Mouse (Mus musculus) spleen, postnatal 10 days (tissue): ENCODE data around the gene H2-DMa.
"Not testable (repeated sequence)": the region's sequence is repeated elsewhere in the genome, so short reads cannot be mapped to it uniquely, and the experiment has no call there.

Source experiments
- DNase-seq, 2 experiments: peaks; one replicate each; pipeline ENCODE4 v3.0.0; 2021 to 2022; ENCODE audit warnings: low spot score in 2 of 2

Gene H2-DMa

DNA sequence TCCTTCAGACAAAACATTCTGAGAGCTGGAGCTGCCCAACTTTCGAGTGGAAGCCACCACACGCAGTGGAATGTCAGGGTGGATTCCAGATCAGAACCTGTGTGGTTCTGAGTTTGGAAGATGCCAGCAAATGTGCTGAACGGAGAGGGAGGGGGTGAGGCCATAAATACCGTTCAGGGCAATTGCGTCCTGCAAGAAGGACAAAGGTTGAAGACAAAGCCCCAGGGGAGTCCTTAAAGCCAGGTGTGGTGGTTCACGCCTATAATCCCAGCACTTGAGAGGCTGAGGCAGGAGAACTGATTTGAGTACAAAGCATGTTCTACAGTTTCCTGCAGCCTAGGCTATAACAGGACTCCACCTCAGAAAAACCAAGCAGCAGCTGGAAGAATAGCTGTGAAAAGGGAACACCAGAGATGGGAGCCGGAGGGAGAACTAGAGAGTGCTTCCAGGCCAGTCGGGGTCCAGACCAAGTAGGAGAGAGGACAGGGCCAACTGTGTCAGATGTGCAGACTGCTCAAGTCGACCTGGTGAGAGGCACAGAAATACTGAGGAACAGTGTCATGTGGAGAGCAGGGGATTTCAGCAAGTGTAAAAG, 7.6 kb downstream of the H2-DMa start:
- no peak for DNase-seq

GRCm38 (mm10) chr17:34127475-34127874, 8.1 kb downstream of the H2-DMa start:
- peak in 1 of 2 experiments; percentile 83 for DNase-seq

- DNase-seq, result no peak
These were observed 9.1 kb downstream of the H2-DMa start for GRCm38 (mm10) chr17:34128264-34128937.

GRCm38 (mm10) chr17:34128944-34129791, 9.8 kb downstream of the H2-DMa start:
- DNase-seq, result no peak

GRCm38 (mm10) chr17:34130073-34130947, 11.0 kb downstream of the H2-DMa start:
- DNase-seq, result no peak

DNA sequence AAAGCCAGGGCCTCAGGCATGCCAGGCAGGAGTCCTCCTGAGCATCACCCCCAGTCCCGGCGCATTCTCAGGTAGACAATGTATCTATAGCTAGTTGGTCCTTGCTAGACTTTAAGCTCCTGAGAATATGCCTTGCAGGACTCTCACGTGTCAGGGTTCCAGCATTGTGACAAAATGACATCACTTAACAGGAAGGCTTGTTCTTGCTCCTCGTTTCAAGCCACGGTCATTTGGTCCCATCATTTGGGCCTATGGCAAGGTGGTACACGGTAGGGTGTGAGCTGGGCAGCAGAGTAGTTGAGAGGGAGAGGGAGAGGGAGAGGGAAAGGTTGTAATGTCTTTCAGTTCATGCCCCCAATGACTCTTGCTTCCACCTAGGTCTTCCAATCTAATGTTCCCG, 12.6 kb downstream of the H2-DMa start:
- no peak for DNase-seq

DNA sequence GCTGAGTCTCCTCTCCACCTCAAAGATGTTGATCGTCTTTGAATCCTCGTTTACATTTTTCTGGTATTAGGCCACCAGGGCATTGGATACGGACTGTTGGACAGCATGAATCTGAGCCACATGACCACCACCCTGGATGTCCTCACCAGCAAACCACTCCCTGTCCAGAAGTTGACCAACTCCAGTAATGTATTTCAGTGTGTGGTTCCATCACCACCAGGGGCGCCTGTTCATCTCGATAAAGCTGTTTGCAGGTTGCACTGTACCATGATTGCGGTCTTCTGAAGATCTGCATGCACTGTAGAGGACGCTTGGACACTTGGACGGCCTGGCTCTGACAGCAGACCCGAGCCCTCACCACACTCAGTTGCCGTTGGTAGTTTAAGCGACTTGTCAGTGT, 13.9 kb downstream of the H2-DMa start:
- DNase-seq, result peak in 1 of 2 experiments; percentile 60

DNA sequence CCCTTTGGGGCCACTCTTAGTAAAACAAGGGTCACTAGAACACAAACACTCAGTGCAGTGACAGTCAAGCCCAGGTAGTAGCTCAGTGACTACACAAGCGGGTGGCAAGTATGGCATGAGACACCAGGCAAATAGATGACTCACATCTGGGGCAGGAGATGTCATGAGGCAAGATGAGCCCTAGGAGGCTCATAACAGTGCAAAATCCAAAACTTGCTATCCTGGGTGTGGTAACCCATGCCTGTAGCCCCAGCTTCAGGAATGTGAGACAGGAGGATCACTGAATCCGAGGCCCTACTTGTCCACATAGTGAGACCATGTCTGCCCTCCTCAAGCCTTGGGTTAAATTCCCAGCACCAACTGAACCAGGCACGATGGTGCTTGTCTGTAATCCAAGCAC, 15.1 kb downstream of the H2-DMa start:
- DNase-seq, result no peak

DNA sequence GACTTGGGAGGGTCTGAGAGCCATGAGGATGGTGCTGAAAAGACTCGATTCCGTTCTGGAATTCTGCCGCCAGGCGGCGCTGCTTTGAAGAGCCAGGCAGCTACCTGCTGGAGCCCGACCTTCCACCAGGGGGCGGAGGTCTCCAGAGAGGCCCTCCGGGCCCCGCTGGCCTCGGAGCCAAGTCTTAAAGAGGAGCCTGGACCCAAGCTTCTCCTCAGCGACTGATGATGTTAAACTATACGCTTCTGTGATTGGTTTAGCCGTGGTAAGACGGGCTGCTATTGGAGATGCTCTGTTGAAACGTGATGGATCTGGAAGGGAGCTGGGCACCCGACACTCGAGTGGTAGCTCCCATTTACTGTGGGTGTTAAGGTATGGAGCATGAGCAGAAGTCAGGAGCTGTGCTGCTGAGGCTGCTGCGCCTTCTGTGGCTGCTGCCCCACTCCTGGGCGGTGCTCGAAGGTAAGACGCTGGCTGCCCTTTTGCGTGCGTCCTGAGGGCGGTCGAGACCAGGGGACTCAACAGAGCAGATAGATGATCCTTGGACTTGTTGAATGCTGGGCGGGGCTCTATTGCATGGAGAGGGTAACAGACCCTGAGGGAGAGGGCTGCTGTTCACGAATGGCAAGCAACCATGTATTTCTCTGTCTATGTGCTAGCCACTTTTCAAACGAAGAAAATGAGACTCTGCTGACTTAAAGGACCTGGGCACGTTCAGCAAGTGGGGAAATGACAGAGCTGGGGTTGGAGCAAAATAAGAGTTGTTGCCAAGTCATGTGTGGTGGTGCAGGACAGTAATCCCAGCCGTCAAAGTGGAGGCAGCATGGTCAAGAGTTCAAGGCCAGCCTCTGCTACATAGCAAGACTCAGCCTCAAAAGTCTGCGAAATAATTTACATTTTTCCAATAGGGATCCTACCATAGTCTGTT, 16.2 kb downstream of the H2-DMa start:
- DNase-seq, result peak; percentile 99

DNA sequence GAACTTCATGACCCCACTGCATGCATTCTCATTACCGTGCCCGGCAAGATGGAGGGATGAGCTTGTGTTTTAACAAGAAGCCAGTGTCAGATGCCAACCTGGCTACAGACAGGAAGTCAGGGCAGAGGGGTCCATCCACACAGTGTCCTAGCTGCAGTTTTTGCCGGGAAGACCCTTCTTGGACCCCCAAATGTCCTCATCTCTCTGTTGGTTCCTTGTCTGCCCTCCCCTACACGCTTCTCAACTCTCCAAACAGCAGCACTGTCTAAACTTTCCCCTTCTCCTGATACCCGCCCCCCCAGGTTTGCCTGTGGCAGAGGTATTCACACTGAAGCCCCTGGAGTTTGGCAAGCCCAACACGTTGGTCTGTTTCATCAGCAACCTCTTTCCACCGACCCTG, 18.3 kb downstream of the H2-DMa start:
- no peak for DNase-seq

DNA sequence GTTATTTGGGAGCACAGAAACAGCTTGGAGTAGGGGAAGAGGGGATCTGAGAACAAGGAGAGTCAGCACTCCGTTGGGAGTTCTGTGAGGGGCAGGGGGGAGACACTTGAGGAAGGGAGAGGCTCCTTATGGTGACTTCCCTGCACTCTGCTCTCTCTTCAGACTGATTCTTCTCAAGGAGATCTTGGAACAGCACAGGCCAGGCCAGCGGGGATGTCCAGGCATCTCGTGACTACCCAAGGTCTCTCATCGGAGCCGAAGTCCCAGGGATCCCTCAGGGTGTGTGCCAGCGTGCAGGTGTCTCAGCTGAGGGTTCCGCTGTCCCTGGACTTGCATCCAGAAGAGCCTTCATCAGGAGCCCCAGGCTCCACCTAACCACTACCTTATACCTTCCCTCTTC, 19.3 kb downstream of the H2-DMa start:
- no peak for DNase-seq

- DNase-seq, result no peak
These were observed 20.1 kb downstream of the H2-DMa start for GRCm38 (mm10) chr17:34139416-34139815.

- DNase-seq, result no peak
These were observed 20.9 kb downstream of the H2-DMa start for GRCm38 (mm10) chr17:34140240-34140639.

GRCm38 (mm10) chr17:34141448-34141847, 22.1 kb downstream of the H2-DMa start:
- no peak for DNase-seq

- no peak for DNase-seq
These were observed 23.2 kb downstream of the H2-DMa start for GRCm38 (mm10) chr17:34142456-34143010.

GRCm38 (mm10) chr17:34143033-34143432, 23.7 kb downstream of the H2-DMa start, which contains the start of gene H2-DMb2:
H2-DMb2 (plus strand) TSS chr17:34143307.
- DNase-seq, result peak; percentile 66 to 91

DNA sequence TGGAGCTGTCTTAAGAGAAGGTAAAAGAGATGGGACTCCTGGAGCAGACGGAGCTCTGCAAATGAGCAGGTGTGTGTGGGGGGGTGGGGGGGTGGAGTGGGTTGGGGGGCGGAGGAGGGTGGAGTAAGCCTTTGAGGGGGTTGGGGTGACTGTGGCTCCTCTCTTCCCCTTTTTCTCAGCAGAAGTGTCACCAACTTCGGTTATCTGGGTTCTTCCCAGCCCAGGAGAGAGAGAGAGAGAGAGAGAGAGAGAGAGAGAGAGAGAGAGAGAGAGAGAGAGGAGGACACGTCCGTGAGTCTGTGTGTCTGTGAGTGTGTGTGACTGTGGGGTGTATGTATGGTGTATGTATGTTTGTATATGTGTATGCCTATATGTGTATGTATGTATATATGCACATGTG, 24.1 kb downstream of the H2-DMa start:
- DNase-seq, result no peak

GRCm38 (mm10) chr17:34144221-34144620, 24.9 kb downstream of the H2-DMa start:
- not testable (repeated sequence) for DNase-seq

DNA sequence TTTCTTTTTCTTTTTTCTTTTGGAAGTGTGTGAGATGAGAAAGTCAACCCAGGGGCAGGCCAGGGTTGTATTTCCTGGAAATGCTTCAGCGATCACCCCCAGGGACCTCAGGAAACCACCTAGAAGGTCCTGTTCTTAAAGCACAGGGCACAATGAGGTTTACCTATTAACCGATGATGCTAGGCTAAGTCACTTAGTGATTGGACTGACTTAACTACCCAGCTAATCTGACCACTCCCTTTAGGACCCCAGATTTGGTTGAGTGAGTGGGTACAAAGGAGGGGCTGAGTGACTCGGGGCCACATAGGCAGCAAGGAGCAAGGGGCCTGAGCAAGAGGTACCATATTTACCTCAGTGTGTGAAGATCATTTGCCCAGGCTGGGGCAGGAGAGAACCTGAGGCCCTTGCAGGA, 25.6 kb downstream of the H2-DMa start:
- DNase-seq, result peak in 1 of 2 experiments; percentile 75

DNA sequence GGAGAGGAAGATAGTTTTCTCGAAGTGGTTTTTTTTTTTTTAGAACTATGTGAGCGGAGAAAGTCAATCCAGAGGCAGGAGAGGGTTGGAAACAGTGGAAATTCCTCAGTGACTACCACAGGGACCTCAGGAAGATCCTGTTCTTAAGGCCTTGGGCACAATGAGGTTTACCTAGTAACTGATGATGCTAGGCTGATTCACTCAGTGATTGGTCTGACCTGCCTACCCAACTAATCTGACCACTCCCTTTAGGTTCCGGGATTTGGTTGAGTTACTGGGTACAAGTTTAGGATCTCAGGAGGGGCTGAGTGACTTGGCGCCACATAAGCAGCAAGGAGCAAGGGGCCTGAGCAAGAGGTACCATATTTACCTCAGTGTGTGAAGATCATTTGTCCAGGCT, 33.6 kb downstream of the H2-DMa start, which contains the start of gene H2-DMb1:
Gene H2-DMb1 (plus strand): TSS at position 150 of the 400 bp plus-strand sequence.
- no peak for DNase-seq
